In the genomic region with DNA sequence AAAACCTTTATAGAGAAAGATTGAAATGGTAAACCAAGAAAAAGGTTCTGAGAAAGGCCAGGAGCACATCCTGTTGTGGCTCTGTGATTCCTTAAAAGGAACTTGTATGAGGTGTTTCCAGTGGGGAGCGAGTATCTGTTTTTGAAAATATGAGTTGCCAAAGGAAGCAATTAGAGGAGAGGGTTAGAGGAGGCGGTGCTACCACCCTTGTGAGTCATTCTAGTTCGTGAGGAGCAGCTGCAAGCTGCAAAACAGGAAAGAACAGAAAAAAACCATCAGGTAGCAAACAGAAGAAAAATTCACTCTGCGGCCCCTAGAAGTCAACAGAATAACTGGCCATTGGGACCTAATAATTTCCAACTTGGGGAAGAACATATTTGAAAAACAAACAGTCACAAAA, we compare ENCODE assay signal across 11 mouse cellular contexts.
"Had no signal": no experiment of that assay in that cellular context is flagged by ENCODE, and none has a peak within 500 bp of the region (broad histone marks: within the 10 kb centered on the region; RNA-seq: fewer than 3 reads in every experiment).

No protein-coding gene starts in this region.

- H3K36me3 ChIP-seq: kidney, embryonic 15.5 days; limb, embryonic 13.5 days; liver, embryonic 15.5 days; midbrain, embryonic 12.5 days; neural tube, embryonic 13.5 days had no signal

- H3K27me3 ChIP-seq: kidney, embryonic 15.5 days; limb, embryonic 13.5 days; liver, embryonic 15.5 days; midbrain, embryonic 12.5 days; neural tube, embryonic 13.5 days had no signal

- H3K9me3 ChIP-seq: kidney, embryonic 15.5 days; limb, embryonic 13.5 days; liver, embryonic 15.5 days; midbrain, embryonic 12.5 days; neural tube, embryonic 13.5 days had no signal

- H3K4me3 ChIP-seq: kidney, embryonic 15.5 days; limb, embryonic 13.5 days; liver, embryonic 15.5 days; midbrain, embryonic 12.5 days; neural tube, embryonic 13.5 days had no signal

- DNase-seq: kidney, adult 2 months; kidney, postnatal 14 days; lung, adult 2 months; lung, postnatal 36 days; retina, postnatal 1 day; thymus, postnatal 36 days had no signal

- H3K27ac ChIP-seq: kidney, embryonic 15.5 days; limb, embryonic 13.5 days; liver, embryonic 15.5 days; midbrain, embryonic 12.5 days; neural tube, embryonic 13.5 days had no signal

- H3K4me1 ChIP-seq: kidney, embryonic 15.5 days; limb, embryonic 13.5 days; liver, embryonic 15.5 days; midbrain, embryonic 12.5 days; neural tube, embryonic 13.5 days had no signal
